Mouse (Mus musculus) layer of hippocampus, adult 11-12 months (tissue): ENCODE results near the gene Rita1.
A peak's percentile ranks its signal among the peaks of the same experiment; 100 is the strongest.

ENCODE experiments used
- DNase-seq: peaks from one replicate; pipeline ENCODE4 v3.0.0; 2022; ENCODE audit warnings: low spot score

The Rita1 gene

GRCm38 (mm10) chr5:120627515-120628300 is 15.3 kb upstream of the Rita1 start:
- no peak for DNase-seq

- DNase-seq, result no peak
These were observed 14.0 kb upstream of the Rita1 start for GRCm38 (mm10) chr5:120626399-120626798.

DNA sequence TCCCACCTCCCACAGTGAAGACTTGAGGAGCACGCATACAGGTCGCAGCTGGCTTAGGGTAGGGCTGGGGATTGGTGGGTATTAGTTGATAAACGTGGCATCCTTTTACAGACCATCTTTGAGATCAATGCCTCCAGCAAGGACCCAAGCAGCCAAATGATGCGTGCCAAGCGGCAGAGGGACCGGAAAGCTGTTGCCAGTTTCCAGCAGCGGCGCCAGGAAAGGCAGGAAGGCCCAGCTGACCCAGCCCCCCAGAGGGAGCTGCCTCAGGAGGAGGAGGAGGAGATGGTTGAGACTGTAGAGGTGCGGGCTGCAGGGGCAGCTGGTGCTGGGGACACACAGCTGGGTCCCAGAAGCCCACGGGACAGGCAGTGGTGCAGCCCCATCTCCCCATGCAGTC is 12.0 kb upstream of the Rita1 start:
- no peak for DNase-seq

DNA sequence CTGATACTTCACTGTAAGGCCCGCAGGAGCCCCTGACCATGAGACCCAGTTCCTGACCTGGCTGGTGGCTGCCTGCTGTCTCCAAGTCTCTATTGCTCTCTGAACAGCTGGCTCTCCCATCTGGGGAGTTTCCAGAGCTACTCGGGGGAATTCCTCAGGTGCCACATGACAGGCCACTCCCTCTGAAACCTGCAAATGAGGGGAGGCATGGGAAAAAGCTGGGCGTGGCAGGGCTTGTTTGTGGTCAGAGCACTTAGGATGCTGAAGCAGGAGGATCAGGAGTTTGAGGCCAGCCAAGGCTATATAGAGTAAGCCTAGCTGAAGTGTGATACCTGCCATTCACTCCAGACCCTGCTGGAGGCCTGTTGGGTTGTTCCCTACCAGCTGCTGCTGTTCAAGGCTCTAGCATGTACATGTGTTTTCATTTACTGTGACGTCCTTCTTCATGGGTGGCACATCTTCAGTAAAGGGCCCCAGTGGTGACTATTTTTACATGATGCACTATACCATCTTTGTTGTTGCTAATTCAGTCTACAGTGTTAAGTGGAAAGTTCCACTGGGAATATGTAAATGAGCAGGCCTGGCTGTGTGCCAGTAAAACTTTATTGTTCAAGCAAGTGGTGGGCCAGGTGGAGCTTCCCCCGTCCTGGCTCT is 9.9 kb upstream of the Rita1 start:
- no peak for DNase-seq

- no peak for DNase-seq
These were observed 9.4 kb upstream of the Rita1 start for GRCm38 (mm10) chr5:120621846-120622197.

- no peak for DNase-seq
These were observed 8.8 kb upstream of the Rita1 start for GRCm38 (mm10) chr5:120621078-120621765.

- peak; percentile 87 for DNase-seq
These were observed 8.1 kb upstream of the Rita1 start for GRCm38 (mm10) chr5:120620375-120621077.

- peak; percentile 68 for DNase-seq
These were observed 6.8 kb upstream of the Rita1 start for GRCm38 (mm10) chr5:120619201-120619600.

DNA sequence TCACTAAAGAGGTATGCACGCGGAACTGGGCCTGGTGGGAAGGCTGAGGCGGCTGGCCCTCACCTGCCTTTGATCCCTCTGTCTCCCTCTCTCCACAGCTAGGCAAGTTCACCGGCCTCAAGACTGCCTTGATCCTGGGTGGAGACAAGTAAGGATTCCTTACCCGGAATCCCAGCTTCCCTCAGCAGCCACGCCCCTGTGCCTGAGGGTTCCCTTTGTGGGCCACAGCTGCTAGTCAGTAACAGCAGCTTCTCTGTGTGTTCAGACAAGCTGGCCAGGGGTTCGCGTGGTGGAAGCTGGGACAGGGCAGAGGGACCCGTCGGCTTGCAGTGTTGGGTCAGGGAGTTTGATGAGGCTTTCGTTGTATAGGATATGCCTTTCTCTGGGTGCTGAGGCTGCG is 6.4 kb upstream of the Rita1 start:
- DNase-seq, result no peak

DNA sequence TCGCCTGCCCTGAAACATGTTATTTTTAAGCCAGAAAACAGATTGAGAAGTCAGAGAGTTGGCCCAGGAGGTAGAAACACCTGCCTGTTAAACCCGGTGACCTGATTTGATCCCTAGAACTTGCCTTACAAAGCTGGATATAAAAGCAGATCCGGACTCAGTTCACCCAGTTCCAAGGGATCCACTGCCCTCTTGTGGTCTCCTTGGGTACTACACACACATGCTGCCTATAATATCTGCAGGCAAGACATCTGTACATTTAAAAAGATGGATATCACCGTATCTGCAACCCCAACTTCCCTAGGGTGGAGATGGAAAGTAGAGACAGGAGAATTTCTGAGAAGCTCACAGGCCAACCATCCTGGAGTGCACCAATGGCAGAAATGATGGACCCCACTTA is 3.5 kb upstream of the Rita1 start:
- DNase-seq, result no peak

- DNase-seq, result peak; percentile 100
These were observed 624 bp upstream of the Rita1 start for GRCm38 (mm10) chr5:120612822-120613604.

- no peak for DNase-seq
These were observed 973 bp downstream of the Rita1 start for GRCm38 (mm10) chr5:120611416-120611815.

- no peak for DNase-seq
These were observed 1.5 kb downstream of the Rita1 start for GRCm38 (mm10) chr5:120610906-120611305.

DNA sequence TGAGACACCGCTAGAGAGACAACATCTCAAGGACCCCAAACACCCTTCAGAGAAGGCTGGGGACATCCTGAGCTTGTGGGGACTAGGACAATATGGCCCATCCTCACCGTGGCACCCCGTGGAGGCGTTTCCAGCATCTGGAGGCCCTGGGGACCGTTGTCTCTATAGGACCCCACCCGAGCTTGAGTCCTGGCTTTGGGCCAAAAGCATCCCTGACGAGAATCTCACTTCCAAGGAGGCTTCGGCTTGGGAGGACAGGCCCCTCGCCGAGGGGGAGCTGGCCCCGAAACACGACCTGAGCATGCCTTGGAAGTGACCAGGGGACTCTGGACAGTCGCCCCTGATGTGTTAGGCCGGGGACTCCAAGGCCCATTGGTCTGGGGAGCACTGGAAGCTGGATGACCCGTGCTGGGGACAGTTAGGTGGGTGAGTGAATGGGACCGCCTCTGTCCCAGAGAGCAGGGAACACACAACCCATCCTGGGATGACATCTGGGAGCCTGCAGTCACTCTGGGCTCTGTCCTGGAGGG is 3.1 kb downstream of the Rita1 start:
- DNase-seq, result no peak

DNA sequence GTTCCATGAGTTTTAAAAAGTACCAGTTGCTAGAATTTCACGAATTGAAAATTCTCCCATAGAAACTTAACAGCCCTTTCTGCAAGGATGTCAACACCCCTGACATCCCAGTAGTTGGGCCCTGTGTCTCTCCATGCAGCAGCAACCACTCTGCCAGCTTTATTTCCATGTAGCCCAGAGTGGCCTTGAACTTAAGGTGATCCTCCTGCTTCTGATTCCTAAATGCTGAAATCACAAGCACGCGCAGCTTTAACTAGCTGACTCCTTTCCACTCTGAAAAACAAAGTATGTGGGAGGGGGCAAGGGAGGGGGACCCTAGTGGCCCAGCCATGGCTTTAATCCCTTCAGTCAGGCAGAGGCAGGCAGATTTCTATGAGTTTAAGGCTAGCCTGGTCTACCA is 5.1 kb downstream of the Rita1 start:
- DNase-seq, result no peak

DNA sequence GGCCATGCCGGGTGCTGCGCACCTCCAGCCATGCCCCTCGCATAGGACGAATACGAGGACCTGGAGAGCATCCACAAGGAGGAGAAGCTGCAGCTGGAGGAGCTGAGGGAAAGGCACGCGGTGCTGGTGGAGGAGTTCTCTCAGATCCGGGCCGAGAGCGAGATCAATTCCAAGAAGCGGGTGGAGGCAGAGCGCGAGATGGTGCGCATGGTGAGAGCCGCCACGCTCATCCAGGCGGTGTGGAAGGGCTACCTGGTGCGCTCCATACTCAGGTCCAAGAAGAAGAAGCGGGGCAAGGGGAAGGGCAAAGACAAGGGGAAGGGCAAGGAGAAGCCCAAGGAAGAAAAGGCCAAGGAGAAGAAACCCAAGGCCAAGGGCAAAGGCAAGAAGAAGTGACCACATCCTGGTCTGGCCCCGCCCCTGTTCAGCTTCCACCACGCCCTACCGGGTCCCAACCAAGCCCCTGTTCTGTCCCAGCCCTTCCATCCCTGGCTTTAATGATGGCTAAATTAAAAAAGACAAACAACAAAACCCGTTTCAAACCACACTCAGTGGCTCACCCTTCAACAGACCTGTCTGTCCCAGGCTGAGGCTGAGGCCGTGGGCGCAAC is 5.7 kb downstream of the Rita1 start:
- DNase-seq, result no peak

DNA sequence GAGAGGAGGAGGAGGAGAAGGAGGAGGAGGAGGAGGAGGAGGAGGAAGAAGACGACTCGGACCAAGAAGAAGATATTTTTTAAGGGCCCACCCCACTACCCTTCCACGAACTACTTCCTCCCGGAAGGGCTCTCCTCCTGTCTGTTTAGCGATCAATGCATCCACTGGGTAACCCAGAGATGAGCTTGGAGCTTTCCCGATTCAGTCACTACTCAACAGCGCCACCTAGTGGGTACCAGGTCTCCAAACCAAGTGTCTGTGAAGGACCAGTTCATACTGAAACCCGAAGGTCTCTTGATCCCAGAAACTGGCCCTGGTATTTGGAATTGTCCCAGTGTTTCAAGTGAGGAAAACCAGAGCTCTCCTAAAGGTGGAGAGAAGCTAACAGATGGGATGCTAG is 6.7 kb downstream of the Rita1 start:
- DNase-seq, result peak; percentile 93

DNA sequence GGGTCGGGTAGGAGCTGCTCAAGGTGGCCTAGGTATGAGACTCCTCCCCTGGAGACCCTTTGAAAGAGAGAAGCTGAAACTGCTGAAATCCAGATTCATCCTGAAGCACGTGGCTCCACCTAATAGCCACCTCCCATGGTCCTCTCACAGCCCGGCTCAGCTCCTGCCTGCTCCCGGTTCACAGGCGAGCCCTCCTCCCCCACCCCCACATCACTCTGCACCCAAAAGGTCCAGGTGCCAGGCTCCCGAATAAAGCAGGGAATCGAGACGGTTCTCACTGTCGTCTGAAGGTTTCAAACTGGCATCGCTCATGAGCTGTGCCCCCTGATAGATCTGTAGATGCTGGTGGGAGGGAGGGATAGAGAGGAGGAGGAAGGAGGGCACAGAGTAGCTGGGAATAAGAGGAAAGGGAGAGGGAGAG is 7.1 kb downstream of the Rita1 start:
- no peak for DNase-seq

DNA sequence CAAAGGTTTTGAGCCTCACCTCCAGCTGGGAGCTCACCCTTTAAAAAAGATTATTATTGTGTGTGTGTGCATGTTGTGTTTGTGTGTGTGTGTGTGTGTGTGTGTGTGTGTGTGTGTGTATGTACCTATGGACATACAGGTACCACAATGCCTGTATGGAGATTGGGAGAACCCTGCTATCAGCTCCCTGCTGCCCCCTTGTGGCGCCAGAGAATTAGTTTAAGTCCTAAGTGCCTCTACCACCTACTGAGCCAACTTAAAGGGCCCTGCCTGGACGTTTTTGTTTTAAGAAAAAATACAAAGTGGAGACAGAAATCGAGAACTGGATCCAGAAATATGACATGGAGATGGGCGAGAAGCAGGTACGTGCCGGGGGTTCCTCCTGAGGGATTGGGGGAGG is 7.5 kb downstream of the Rita1 start:
- DNase-seq, result peak; percentile 83

DNA sequence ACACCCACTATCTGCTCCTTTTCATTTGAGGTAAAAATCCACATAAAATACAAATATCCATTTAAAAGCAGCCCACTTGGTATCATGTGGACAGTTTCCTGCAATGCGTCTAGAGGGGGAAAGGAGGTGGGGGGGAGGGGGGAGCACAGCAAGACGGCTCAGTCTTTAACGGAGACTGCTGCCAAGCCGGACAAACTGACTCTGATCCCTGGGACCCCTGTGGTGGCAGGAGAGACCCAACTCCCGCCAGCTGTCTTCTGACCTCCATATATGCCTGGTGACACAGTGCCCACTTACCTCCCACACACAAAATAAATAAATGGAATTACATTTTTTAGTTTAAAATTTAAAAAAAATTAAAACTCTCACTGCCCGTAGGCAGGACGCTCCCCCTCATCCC is 8.9 kb downstream of the Rita1 start:
- DNase-seq, result no peak

GRCm38 (mm10) chr5:120602210-120602609 is 10.2 kb downstream of the Rita1 start:
- DNase-seq, result no peak
